Mouse (Mus musculus) liver, adult 2 months (tissue): ENCODE measurements around the gene Pcx.

Experiments
- CTCF ChIP-seq: fragments of 200-500 bp; IDR thresholded peaks from 2 replicates; pipeline ENCODE4 v1.5.1; 2011; ENCODE audit warnings: low read depth, low read length, control low read depth
- POLR2A ChIP-seq: fragments of 200-500 bp; IDR thresholded peaks from 2 replicates; pipeline ENCODE4 v1.6.1; 2011; ENCODE audit warnings: low read length, control low read depth; ENCODE audit not compliant: insufficient read depth; ENCODE audit errors: extremely low read depth

DNA sequence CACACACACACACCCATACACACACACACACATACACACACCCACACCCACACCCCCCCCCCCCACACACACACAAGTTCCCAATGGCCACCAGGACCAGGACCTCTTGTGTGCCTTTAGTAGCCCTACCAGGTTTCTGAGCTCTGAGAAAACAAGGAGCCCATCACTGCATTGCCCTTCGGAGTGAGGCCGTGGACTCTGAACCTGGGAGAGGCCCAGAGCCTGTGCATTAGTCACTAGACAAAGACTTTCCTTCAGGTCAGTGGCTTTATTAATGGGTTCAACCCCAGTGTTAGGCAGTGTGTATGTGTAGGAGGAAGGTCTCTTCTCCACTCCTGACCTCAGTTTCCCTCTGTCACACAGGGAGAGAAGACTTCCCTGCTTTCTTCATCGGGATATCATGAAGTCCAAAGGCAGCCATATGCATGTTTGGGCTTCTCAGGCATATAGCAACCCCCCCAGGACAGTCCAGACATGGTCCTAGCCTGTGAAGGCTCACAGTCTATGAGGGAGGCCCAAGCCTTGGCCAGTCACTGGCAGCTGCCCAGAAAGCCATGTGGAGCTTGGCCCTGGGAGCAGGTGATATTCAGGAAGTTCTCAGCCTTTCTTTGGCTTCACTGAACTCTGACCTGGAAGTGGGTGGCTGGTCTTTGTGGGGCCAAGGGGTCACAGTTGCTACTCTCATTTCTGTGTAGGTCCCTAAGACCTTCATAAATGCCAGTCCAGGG is 13.6 kb upstream of the Pcx start:
- TF ChIP-seq CTCF (no peak), POLR2A (no peak)
